9 mouse cellular contexts compared by ENCODE assay signal in genomic region chr11:88830257-88830804, GRCm38 (mm10). TPM values are rescaled to one million over a fixed set of nuclear protein-coding genes. Genes with fewer than 3 reads are reported as not detected.
DNase-seq lines count a peak whose midpoint lies in the region; ATAC-seq and TF ChIP-seq lines count a peak whose summit lies in the region.
"Had no signal": no experiment of that assay in that cellular context is flagged by ENCODE, and none has a peak within 500 bp of the region (broad histone marks: within the 10 kb centered on the region; RNA-seq: fewer than 3 reads in every experiment).

No protein-coding gene starts in this region.

- H3K4me1 ChIP-seq in lung, embryonic 14.5 days (ENCODE audit: insufficient read depth): no peaks in the 10 kb centered on the region
- H3K4me1 ChIP-seq: neural tube, embryonic 12.5 days had no signal

- no peak overlapping the region for H3K4me3 ChIP-seq in lung, embryonic 14.5 days (ENCODE audit: low read depth, low read length)
- H3K4me3 ChIP-seq: neural tube, embryonic 12.5 days had no signal

- H3K9ac ChIP-seq in lung, embryonic 14.5 days: no peak overlapping the region
- H3K9ac ChIP-seq: neural tube, embryonic 12.5 days had no signal

- no peak overlapping the region for H3K4me2 ChIP-seq in lung, embryonic 14.5 days
- H3K4me2 ChIP-seq: neural tube, embryonic 12.5 days had no signal

- no peak for ATAC-seq in lung, embryonic 14.5 days (ENCODE audit: insufficient read depth)

- TF ChIP-seq CTCF in lung, embryonic 14.5 days (IDR thresholded peaks at IDR 0.05; ENCODE audit: low read depth): peak; percentile 70

- peaks cover 47% of the 10 kb centered on the region for H3K36me3 ChIP-seq in lung, embryonic 14.5 days (ENCODE audit: insufficient read depth)

- no peaks in the 10 kb centered on the region for H3K27me3 ChIP-seq in lung, embryonic 14.5 days (ENCODE audit: insufficient read depth, low read length)
- H3K27me3 ChIP-seq: neural tube, embryonic 12.5 days had no signal

- peak; percentile 52 for DNase-seq in adrenal gland, postnatal 10 days
- no peak for DNase-seq in adrenal gland, adult 8-10 months
- DNase-seq in left cerebral cortex, adult 18-20 months (ENCODE audit: low spot score in 2 of 2): peak; percentile 30 to 35
- DNase-seq in left cerebral cortex, adult 11 months (ENCODE audit: low spot score): no peak
- peak; percentile 42 for DNase-seq in c-Kit-positive CD71-positive TER-119-negative erythroid progenitor cells, embryonic 14.5 days (ENCODE audit: low read depth)
- peak; percentile 63 for DNase-seq in lung, embryonic 14.5 days
- peak; percentile 75 for DNase-seq in thymus, postnatal 4 days
- DNase-seq in urinary bladder, postnatal 10 days (ENCODE audit: low spot score): no peak

- WGBS in lung, embryonic 14.5 days: 98% methylated on average over 2 of the region's 2 CpGs

- H3K27ac ChIP-seq in lung, embryonic 14.5 days (ENCODE audit: low read depth): no peak overlapping the region
- H3K27ac ChIP-seq: neural tube, embryonic 12.5 days had no signal

- H3K9me3 ChIP-seq in lung, embryonic 14.5 days (ENCODE audit: low read depth, low read length): no peaks in the 10 kb centered on the region
- H3K9me3 ChIP-seq: neural tube, embryonic 12.5 days had no signal

RNA-seq across cellular contexts. Expression of gene Akap1, which starts 34.1 kb away (rescaled TPM):
- 100 to 1,000 TPM; 136 to 196 TPM for total RNA-seq in adrenal gland, postnatal 10 days (2021)
- 100 to 1,000 TPM; 102 to 124 (median 117) TPM for total RNA-seq in adrenal gland, adult 8-10 months (2022)
- 10 to 100 TPM; 39.4 to 39.8 TPM for total RNA-seq in left cerebral cortex, adult 18-20 months (2021)
- 18.8 and 20.6 TPM in 2 replicates for polyA plus RNA-seq in lung, embryonic 14.5 days (2014; fragmentation: Nextera tagmentation; extraction: Ambion mirVana)

Comparison
In these comparisons a context has a peak if more than half of its experiments do, and no peak if none do; other contexts are left out.
1. DNase-seq: peak in adrenal gland, postnatal 10 days (single experiment), left cerebral cortex, adult 18-20 months (2 of 2), c-Kit-positive CD71-positive TER-119-negative erythroid progenitor cells, embryonic 14.5 days (single experiment), lung, embryonic 14.5 days (single experiment) and thymus, postnatal 4 days (single experiment); none in adrenal gland, adult 8-10 months (single experiment), left cerebral cortex, adult 11 months (single experiment) and urinary bladder, postnatal 10 days (single experiment).